Mouse (Mus musculus): ENCODE data around the gene Prm1.

DNA sequence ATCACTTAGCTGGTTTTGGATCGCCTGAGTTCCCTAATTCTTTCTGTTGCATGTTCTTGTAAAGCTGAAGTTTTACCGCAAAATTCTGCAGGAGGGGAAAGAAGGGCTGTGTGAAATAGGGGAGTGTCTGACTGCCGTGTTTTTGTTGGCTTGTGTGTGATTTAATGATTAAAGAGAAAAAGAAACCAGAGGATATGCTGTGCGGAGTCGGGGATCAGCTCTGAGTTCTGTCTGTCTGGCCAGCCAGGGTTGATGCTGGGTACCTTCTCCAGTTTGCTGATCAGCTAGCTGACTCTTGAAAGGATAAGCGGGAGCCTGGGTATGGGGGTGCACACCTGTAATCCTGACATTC lies 38.7 kb upstream of the Prm1 start:
- TF ChIP-seq CTCF (IDR thresholded peaks at IDR 0.05; ENCODE audit: insufficient read depth, low read depth, low read length) = no peak
- no peak for TF ChIP-seq POLR2A (IDR thresholded peaks at IDR 0.05; ENCODE audit: insufficient read depth, low read depth, low read length)

All from olfactory bulb, adult 2 months (tissue).